Mouse (Mus musculus): ENCODE measurements around the gene Ppp1r15a.
A peak's percentile ranks its signal among the peaks of the same experiment; 100 is the strongest.
"Not testable (repeated sequence)": the region's sequence is repeated elsewhere in the genome, so short reads cannot be mapped to it uniquely, and the experiment has no call there.

Gene Ppp1r15a

DNA sequence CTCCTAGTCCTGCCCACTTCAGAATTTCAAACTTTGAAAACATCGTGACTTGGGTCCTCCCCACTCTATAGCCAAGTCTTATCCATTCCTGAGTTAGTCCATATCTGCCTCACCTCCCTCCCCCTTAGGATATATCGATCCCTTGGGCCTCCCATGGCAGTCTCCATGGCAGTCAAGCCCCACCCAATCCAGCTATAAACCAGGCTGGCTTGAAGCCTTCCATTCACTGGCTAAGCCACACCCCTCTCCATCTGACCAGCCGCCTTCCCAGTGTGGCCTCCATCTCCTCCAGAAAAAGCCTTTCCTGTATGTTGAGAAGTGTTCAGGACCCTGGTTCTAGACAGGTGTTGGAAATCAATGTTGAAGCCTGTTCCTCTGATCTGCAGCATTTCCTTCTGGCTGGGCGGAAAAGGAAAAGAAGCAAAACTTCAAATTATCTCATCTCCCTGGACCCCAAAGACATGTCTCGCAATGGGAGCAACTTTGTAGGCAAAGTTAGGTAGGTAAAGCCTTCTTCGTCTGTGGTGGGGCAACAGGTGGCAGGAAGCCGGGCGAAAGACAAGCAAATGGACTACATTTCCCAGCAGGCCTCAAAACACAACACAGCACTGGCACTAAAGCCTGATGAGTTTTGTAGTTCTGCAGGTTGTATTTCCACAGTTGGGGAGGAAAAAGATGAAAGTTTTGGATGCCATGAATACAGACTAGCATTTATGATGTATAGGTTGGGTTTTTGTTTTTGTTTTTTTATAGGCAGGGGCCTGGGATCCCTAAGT lies 6.5 kb downstream of the Ppp1r15a start:
- DNase-seq (ENCODE audit: low spot score in 2 of 2): no peak

DNA sequence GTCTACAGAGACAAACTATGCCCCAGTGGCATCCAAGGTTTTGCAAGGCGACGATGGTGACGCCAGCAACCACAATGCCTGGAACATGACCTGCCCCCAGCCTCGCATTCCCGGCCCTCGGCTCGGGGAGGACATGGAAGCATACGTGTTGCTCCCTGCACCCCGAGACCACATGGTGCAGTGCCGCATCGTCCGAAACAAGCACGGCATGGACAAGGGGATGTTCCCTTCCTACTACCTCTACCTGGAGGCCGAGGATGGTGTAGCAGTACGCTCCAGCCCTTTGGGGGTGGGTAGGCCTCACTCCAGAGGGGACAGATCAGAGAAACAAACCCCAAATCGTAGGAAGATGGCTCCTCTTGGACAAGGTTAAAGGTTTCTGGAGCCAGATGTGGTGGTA lies 7.5 kb downstream of the Ppp1r15a start:
- DNase-seq (ENCODE audit: low spot score in 2 of 2): no peak

DNA sequence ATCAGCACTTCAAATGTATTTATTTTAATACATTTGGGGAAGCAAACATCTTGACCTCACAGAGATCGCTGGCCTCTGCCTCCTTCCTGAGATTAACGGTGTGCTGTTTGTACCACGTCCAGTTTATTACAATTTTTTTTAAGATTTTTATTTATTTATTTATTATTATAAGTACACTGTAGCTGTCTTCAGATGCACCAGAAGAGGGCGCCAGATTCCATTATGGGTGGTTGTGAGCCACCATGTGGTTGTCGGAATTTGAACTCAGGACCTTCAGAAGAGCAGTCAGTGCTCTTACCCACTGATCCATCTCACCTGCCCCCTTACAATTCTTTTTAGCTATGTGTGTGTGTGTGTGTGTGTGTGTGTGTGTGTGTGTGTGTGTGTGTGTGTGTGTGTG lies 9.2 kb downstream of the Ppp1r15a start:
- DNase-seq (ENCODE audit: low spot score in 2 of 2): not testable (repeated sequence)

DNA sequence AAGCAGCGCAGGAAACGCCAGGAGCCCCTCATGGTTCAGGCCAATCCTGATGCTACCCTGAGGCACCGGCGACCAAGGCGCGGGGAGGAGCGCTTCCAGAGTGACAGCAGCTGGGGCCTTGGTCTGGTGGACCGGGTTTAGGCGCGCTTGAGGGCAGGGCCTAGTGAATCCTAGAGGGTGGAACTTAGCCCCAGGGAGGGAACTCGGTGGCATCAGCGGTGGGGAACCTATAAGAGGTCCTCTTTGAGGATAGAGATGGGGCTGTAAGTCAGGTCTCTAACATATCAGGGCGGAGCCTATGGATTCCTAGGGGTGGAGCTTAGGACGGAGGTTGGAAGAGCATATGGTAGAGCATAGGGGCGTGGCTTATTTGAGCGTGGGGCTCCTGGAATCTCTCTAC lies 10.6 kb downstream of the Ppp1r15a start:
- no peak for DNase-seq (ENCODE audit: low spot score in 2 of 2)

DNA sequence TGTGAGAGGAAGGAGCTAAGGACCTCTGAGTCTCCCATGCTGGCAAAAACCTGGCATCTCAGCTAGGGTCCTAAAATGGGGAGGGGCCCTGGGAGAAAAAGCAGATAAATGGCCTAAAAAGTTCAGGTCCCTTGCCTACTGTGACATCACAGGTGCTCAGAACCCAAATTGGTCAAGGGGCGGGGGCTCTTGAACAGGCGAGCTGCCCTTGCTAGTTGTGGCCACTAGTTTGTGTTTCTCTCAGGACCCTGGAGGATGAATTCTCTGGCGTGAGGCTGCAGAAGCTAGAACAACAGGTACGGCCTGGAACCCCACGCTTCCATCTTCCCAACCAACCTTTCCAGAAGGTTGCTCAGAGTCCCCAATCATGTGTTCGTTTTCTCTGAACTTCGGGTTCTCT lies 11.7 kb downstream of the Ppp1r15a start:
- no peak for DNase-seq (ENCODE audit: low spot score in 2 of 2)

DNA sequence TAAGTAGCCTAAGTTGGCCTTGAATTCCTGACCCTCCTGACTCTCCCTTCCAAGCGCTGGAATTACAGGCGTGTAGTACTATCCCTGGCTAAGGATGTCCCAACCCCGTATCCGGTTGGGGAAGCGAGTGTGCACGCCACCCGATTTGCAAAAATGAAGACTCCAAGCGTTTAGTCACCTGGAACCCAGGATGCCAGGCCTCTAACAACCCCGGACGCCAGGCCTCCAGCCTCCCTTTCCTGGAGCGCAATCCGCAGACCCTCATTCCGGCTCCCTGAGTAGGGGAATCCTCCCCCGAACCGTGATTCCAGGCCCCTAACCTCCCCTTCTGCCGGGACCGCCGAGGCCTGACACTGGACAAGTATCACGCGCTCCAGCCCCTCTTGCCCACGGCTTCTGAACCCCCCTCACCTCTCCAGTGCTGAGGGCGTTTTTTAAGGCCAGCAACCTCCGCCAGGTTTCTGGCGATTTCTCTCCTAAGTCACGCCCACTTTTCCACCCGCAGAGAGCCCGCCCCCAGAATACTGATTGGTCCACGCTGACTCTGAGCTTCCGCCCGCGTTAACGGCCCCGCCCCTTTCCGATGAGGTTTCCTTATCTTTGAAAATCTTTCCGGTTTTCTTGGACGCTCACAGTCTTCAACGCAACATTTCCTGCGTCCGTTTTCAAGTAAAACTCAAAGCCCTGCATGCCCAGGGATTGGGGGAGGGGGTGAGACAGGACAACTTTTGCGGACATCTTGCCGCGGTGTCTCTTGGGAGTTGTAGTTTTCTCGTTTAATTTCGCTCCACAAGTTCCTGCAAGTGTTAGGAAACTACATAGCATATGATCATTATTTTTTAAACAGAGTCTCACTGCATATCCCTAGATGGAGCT lies 15.9 kb downstream of the Ppp1r15a start, which contains the start of gene Nucb1:
TSS of gene Nucb1 (minus strand) at position 495 of the 876 bp plus-strand sequence.
- peak; percentile 74 to 87 for DNase-seq (ENCODE audit: low spot score in 2 of 2)

DNA sequence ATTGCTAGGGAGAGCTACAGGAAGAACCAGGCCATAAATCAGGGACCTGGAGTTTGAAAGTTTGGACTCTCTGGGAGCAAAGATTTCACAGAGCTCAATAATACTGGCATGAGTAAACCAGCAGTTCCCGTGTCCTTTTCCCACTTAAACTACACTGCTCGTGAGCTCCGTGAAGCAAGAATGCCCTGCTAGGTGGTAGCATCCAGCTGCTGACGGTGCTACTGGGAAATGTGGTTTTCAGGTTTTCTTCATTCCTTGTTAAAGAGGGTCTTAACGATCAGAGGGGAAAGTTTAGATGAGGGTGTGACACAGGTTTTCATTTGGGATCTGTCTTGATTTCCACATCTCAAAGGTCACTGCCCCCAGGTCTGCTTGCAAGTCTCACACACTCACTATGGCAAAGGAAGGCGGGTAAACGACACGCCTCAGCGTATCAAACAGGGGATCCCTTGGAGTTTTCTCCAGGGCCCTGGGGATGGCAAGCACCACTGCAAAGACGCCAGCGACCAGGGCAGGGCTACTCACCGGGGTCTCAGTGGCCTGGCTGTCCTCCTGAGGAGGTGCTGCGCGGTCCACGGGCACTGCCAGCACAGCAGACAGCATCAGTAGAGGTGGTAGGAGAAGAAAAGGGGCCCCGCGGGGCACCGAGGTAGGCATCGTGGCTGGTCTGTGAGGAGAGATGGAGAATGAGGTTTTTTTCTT lies 16.7 kb downstream of the Ppp1r15a start:
- DNase-seq (ENCODE audit: low spot score in 2 of 2): no peak

DNA sequence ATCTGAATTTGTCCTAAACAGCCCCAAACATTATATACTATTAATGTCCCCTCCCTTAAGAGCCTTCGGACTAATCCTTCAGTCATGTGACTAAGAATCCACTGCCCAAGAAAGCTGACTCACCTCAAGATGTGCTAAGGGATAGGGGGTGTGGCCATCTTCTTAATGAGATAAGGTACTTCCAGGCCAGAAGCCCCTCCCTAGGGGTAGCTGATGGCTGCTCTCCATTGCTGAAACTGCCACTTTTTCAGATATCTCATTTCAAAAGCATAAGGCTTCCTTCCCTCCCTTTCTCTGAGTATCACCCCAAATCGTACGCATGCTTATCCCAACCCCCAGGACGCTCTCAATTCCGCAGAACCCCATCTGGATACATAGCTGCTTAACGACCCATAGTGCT lies 17.5 kb downstream of the Ppp1r15a start:
- DNase-seq (ENCODE audit: low spot score in 2 of 2): no peak

DNA sequence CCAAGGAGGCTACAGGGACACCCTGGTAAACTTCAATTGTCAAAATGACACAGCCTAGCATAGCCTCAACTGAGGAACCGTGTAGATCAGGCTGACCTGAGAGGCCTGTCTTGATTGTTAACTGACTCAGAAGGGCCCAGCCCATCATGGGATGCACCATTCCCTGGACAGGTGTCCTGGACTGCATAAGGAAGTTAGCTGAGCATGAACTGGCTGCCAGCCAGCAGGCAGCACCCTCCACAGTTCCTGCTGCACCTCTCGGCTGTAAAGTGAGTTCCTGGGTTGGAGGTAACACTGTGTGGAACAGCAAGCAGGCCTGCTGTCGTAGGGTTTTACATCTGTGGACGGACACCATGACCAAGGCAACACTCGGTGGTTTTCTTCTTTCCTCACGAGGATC lies 18.5 kb downstream of the Ppp1r15a start:
- DNase-seq (ENCODE audit: low spot score in 2 of 2): no peak

DNA sequence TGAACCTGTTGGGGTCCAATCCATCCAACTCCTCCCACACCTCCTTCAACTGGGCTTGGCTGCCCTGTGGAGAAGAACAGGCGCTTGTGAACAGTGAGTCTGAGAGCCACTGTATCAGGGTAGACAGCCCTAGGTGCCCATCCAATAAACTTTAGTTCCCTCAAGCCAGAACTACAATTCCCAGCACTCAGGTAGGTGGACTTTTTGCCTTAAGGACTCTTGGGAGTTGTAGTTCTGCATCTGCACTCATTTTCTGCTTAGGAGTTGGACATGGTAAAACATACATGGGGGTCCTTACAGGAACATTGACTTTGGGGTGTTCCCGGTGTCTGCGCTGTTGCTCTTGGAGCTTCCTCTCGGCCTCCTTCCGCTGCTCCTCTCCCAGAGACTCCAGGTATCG lies 27.6 kb downstream of the Ppp1r15a start:
- DNase-seq (ENCODE audit: low spot score in 2 of 2): no peak

DNA sequence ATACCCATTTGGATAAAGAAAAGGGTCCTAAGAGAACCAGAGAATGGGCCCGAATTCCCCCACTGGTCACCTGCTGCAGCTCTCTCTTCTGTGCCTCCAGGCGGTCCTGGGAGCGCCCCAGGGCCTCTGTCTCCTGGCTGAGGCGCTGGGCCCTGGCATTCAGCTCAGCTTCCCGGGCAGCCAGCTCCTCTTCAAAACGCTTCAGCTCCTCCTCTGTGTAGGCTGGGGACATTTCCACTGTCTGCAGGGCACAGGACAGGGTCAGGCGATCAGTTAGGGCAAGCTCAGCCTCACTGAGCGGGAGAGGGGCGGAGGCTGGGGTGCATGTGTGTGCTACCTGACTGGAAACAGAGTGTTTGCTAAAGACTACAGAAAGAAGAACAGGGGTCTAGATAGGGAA lies 31.5 kb downstream of the Ppp1r15a start:
- DNase-seq (ENCODE audit: low spot score in 2 of 2): no peak

DNA sequence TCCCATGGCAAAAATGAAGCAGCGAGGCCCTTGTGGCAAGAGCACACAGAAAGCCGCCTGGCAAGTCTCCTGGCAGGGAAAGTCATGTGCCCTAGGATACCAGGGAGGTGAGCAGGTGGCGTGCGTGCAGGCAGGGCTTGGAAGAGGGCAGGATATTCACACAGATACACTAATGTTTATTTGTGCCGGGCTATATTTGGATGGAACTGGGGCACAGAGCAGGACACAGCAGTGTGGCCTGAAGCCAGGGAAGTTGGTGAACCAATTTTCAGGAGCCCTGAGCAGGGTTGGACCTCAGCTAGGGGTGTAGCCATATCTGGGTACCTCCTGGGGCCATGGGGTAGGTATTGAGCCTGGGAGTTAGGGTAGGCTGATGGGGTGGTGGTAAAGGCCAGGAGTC lies 33.1 kb downstream of the Ppp1r15a start:
- DNase-seq (ENCODE audit: low spot score in 2 of 2): no peak

DNA sequence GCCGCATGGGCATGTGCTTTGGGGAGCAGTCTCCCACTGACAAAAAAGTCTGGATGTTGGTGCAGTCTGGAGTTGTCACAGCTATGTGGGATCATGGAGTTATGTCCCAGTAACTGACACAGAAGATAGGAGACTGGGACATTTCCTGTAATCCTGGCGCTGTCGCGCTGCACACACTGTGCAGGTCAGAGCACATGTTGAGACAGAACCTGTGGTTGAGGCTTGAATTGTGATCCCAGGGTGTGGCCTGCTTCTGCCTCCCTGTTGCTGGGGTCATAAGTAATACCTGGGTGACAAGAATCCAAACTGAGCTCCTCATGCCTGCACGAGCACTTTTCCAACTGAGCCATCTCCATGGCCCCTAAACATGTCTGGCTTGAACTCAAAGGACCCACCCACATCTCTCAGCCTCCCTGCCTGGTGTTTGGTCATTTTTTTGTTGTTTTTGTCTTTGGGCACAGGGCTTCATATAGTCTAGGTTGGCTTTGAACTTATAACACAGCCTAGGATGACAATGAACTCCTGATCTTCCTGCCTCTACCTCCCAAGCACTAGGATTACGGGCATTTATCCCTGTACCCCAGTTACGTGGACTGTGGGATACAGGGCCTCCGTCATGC lies 33.7 kb downstream of the Ppp1r15a start:
- no peak for DNase-seq (ENCODE audit: low spot score in 2 of 2)

DNA sequence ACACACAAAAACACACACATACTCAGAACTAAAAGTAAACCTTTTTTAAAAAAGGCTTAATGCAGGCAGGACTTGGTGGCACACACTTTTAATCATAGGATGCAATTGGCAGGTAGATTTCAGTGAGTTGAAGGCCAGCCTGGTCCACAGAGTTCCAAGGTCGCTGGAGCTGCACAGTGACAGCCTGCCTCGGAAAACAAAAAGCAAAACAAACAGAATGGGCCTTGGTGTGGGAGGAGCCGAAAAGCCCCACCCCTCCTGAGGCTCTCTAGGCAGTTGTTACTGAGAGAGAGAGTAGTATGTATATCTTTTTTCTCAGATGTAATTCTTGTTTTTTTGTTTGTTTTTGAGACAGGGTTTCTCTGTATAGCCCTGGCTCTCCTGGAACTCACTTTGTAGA lies 34.8 kb downstream of the Ppp1r15a start:
- no peak for DNase-seq (ENCODE audit: low spot score in 2 of 2)

DNA sequence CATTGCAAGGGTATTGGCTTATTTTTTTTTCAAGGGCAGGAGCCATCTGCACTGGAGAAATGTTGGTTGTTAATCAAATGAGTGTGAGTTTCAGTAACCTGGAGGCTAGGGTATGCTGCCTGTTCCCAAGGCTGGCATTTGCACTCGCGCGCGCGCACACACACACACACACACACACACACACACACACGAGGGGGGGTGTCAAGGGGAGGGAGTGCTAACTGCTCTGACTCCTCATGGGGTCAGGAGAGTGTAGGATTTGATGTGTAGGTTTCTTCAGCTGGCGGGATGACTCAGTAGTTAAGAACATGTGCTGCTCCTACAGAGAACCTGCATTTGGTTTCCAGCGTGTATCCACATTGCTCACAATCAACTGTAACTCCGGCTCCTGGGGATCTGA lies 35.2 kb downstream of the Ppp1r15a start:
- no peak for DNase-seq (ENCODE audit: low spot score in 2 of 2)

DNA sequence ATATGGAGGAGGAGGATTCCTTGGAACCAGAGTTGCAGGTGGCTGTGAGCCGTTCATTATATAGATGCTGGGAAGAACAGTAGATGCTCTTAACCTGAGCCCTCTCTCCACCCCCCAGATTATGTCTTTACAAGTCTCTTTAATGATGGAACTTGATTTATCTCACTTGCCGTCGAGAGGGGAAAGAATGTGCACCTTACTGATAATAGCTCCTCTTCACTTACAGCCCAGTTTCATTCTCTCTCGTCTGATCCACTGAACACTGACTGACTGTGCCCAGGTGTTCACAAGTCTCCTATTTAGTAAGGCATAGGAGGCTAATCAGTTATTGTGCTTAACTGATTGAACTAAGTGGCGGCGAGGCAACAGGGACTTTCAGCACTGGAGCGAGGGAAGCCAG lies 36.5 kb downstream of the Ppp1r15a start:
- no peak for DNase-seq (ENCODE audit: low spot score in 2 of 2)

DNA sequence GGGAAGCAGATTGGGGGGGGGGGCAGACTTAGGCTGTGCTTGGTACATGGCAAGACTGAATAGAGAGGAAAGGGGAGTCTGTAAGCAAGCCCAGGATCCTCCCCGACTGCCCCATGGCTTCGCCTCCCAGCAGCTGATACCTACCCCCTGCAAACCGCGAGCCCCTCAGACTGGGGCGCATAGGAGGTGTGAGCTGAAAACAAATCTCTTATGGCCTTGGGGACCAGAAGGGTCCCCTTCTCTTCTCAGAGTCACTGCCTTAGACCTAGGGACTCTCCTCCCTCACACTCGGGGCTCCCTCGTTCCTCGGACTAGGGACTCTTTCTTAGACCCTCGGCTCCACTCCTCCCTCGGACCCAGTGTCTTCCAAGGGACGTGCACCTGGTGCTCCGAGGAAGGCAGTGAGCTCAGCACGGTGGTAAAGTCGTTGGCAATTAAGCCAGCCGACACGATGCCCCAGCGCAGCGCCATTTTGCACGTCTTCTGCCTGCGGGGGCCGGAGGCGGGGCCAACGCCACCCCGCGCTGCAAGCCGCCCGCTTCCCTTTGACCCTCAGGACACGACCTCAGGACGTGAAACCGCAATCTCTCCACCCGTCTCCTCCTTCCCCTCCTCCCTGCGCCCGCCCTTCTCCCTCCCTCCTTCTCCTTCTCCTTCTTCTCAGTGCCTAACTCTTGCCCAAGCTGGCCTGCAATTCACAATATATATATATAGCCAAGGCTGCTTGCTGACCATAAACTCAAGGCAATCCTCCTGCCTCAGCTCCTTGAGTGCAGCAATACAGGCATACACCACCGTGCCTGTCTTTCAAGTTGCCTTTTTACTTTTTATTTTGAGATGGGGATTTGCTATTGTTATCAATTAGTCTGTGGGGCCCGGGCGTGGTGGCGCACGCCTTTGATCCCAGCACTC lies 37.5 kb downstream of the Ppp1r15a start, which contains the start of gene Dhdh:
TSS of gene Dhdh (minus strand) at position 513 of the 912 bp plus-strand sequence.
- DNase-seq (ENCODE audit: low spot score in 2 of 2): peak in 1 of 2 experiments; percentile 49

DNA sequence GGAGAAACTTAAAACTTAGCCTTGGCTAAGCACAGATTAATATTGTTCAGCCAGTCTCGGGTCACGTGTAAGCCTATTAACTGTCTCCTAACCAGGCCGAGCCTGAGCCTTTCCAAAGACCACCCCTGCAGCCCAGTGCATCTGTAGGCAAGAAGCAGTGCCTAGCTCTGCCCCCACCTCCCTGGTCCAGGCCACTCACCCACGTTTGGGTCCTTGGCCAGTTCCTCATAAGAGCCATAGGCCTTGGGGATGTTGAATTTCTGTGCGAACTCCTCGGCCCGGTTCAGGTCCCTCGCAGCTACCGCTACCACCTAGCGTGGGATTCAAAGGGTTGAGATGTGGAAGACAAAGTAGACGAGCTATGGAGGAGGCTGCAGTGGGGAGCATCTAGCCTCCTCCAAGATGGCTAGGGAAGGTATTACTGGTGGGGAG lies 38.2 kb downstream of the Ppp1r15a start:
- DNase-seq (ENCODE audit: low spot score in 2 of 2): no peak

DNA sequence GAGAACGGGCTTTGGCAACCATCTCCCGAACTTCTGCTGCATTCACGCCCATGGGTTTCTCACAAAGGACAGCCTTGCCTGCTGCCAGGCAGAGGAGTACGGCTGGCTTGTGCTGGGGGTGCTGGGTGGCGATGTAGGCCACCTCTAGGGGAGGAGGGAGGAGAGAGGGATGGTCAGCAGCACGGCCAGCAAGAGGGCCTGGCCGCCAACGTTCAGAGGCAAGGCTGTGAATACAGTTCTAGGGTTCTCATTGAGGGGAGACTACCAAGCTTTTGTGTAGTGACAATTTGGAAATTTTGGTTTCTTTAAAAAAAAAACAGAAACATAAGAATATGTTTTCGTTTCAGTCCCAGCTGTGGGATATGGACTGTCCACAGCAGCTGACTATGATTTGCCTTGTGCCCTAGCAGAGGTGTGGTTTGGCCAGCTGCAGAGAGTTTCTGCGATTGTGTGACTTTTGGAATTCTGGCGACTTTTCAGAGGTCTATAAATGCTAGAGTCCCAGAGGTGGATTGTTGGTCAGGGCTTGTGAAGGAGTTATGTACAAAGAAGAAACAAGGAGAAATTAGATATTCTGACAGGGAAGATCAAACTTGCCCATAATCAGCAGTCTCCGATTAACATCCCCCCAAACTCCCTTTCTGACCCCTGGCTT lies 39.2 kb downstream of the Ppp1r15a start, which contains the start of gene Gm45808:
TSS of gene Gm45808 (minus strand) at position 51 of the 655 bp plus-strand sequence.
- no peak for DNase-seq (ENCODE audit: low spot score in 2 of 2)

DNA sequence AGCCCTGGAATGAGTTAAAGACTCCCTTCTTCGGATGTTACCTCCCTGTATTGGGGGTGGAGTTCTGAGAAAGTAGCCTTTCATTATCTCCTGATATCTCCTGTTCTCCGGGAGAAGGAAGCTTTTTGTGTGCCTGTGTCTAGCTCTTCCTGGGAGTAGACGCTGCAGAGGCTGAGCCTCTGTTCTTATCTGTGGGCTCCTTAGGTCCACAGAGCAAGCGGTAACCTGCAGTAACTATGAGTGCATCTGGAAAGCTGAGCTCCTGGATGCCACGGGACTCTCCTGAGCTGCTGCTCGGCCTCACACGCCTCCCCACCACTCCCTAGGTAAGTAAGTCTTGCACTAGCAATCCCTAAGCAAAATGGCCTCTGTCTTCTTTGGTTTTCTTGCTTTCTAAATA lies 39.9 kb downstream of the Ppp1r15a start:
- no peak for DNase-seq (ENCODE audit: low spot score in 2 of 2)

Measured in cerebellum, postnatal 4 days (tissue).